Mouse (Mus musculus): ENCODE data around the gene Olfr1214. TPM values are rescaled to one million over a fixed set of nuclear protein-coding genes. Genes with fewer than 3 reads are reported as not detected.
"Not testable (repeated sequence)": the region's sequence is repeated elsewhere in the genome, so short reads cannot be mapped to it uniquely, and the experiment has no call there.

The Olfr1214 gene
- polyA plus RNA-seq (2015; fragmentation: Nextera tagmentation; extraction: Ambion mirVana): not detected in 2 replicates

- DNase-seq (ENCODE audit: low spot score): no peak
These were observed at the start of gene Olfr1214 for GRCm38 (mm10) chr2:88992553-88992952. Gene Olfr1214 (minus strand): TSS chr2:88992653.

DNA sequence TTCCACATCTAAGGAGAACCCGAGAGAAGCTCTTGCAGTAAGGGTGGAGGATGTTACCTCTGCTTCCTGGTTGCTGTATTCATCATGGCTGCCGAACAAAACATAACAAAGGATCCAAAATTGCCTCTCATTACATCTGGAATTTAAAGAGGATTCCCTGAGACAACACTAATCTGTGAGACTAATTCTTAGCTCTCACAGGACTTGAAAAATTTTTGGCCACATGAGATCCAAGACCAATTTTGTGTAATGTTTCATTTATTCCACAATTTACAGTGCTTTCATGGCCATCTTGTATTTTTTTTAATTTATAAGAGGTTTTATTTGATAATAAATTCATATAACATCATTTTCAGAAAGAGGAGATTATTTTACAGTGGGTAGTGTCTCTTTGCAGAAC is 39.5 kb upstream of the Olfr1214 start, which contains the start of gene Olfr1217:
Gene Olfr1217, minus strand, starts transcription at position 101 of the 400 bp plus-strand sequence.
- no peak for DNase-seq (ENCODE audit: low spot score)

DNA sequence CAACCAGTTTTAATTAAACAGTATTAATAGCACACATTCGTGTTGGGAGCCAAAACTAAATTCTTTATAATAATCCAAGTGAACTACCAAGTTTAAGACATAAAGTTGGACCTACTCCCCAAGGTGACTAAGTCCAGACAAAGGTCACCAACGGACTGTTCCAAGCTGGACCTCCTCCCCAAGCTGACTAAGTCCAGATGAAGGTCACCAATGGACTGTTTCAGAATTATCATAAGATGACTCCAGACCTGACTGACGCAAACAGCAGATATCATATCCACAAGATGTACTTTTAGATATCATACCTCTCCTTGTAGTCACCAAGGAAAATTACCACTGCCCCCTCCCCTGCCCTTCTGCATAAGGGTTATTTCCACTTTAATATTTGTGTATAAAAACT is 29.0 kb upstream of the Olfr1214 start:
- not testable (repeated sequence) for DNase-seq (ENCODE audit: low spot score)

DNA sequence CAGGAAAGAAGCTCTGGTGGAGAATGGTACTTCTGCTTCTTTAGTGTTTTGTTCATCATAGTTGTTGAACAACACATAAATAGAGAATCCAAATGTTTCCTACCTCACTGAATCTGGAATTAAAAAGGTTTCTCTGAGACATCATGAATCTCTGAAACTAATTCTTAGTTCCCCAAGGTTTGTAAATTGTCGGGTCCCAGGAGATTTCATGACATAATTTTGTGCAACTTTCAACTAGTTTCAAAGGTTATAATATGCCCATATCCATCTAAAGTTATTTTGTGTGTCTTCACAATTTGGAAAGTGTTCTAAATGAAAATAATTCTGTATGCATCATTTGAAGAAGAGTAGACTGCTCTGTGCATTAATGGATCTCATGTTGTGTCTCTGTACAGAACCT is 25.8 kb upstream of the Olfr1214 start, which contains the start of gene Olfr1216:
Gene Olfr1216, minus strand, starts transcription at position 101 of the 400 bp plus-strand sequence.
- DNase-seq (ENCODE audit: low spot score): no peak

GRCm38 (mm10) chr2:89006873-89007272 is 14.4 kb upstream of the Olfr1214 start, which contains the start of gene Olfr1215:
Gene Olfr1215 (minus strand): TSS chr2:89006973.
- no peak for DNase-seq (ENCODE audit: low spot score)

DNA sequence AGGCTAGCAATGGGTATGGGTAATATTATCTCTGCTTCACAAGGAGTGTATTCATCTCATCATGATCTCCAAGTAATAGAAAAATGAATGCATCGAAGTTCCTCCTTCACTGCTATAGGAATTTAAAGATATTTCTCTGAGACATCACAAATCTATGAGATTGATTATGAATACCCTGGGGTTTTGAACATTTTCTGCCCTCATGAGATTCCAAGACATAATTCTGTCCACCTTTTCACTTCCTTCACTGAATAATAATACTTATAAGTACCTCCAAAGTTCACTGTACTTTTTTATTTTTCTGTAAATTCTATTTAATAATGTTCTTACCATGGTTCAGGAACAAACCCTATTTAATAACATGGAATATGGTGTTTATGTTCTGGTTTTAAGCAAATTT is 12.3 kb downstream of the Olfr1214 start, which contains the start of gene Gm13762:
Gene Gm13762, minus strand, starts transcription at position 101 of the 400 bp plus-strand sequence.
- no peak for DNase-seq (ENCODE audit: low spot score)

DNA sequence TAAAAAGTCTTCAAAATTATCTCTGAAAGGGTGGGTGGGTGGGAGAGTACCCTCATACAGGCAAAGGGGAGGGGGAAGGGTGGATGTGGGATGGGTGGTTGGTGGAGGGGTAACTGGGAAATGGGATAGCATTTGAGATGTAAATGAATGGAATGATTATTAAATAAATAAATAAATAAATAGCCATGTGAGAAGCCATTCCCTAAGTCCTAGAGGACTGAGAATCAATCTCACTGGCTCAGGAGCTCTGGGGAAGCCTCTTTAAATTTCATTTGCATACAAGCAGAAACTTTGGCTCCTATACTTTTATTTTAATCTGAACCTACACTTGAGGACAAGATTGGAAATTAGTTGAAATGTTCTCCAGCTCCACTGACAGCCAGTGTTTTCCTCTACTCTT is 38.8 kb downstream of the Olfr1214 start, which contains the start of gene Olfr1212:
Gene Olfr1212, plus strand, starts transcription at position 301 of the 400 bp plus-strand sequence.
- no peak for DNase-seq (ENCODE audit: low spot score)

DNA sequence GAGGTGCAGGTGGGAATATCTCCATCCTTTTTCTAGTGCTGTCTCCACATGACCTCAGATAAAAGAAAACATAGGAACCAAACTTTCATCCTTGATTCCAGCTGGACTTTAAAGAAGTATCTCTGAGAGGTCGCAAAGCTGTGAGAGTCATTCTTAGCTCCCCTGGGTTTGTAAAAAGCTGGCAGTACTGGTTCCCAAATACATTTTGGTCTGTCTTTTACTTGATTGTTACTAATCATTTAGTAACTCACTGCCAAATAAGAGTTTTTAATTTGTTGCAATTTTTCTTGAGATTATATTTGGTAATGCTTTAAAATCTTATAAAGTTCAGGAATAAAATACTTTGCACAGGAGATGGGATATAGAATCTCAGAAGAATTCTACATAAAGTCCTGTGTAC is 54.4 kb downstream of the Olfr1214 start, which contains the start of gene Olfr1211:
Gene Olfr1211, minus strand, starts transcription at position 101 of the 400 bp plus-strand sequence.
- no peak for DNase-seq (ENCODE audit: low spot score)

Other genes with a start within 250 kb of the Olfr1214 start
- gene Olfr1198, start 241.3 kb downstream of the Olfr1214 start, polyA plus RNA-seq (2015; fragmentation: Nextera tagmentation; extraction: Ambion mirVana): not detected in 2 replicates
- not detected in 2 replicates for gene Olfr1199, start 232.2 kb downstream of the Olfr1214 start, polyA plus RNA-seq (2015; fragmentation: Nextera tagmentation; extraction: Ambion mirVana)
- not detected in 2 replicates for gene Olfr1200, start 222.2 kb downstream of the Olfr1214 start, polyA plus RNA-seq (2015; fragmentation: Nextera tagmentation; extraction: Ambion mirVana)
- gene Olfr1201, start 199.6 kb downstream of the Olfr1214 start, polyA plus RNA-seq (2015; fragmentation: Nextera tagmentation; extraction: Ambion mirVana): not detected in 2 replicates
- gene Olfr1202, start 178.2 kb downstream of the Olfr1214 start, polyA plus RNA-seq (2015; fragmentation: Nextera tagmentation; extraction: Ambion mirVana): not detected in 2 replicates
- not detected in 2 replicates for gene Olfr1205, start 162.9 kb downstream of the Olfr1214 start, polyA plus RNA-seq (2015; fragmentation: Nextera tagmentation; extraction: Ambion mirVana)
- not detected in 2 replicates for gene Olfr1204, start 143.4 kb downstream of the Olfr1214 start, polyA plus RNA-seq (2015; fragmentation: Nextera tagmentation; extraction: Ambion mirVana)
- gene Olfr1206, start 129.4 kb downstream of the Olfr1214 start, polyA plus RNA-seq (2015; fragmentation: Nextera tagmentation; extraction: Ambion mirVana): not detected in 2 replicates
- not detected in 2 replicates for gene Olfr1208, start 90.3 kb downstream of the Olfr1214 start, polyA plus RNA-seq (2015; fragmentation: Nextera tagmentation; extraction: Ambion mirVana)
- gene Olfr1209, start 77.5 kb downstream of the Olfr1214 start, polyA plus RNA-seq (2015; fragmentation: Nextera tagmentation; extraction: Ambion mirVana): not detected in 2 replicates
- not detected in 2 replicates for gene Olfr1211, start 54.5 kb downstream of the Olfr1214 start, polyA plus RNA-seq (2015; fragmentation: Nextera tagmentation; extraction: Ambion mirVana)
- not detected in 2 replicates for gene Olfr1212, start 38.7 kb downstream of the Olfr1214 start, polyA plus RNA-seq (2015; fragmentation: Nextera tagmentation; extraction: Ambion mirVana)
- gene Gm13762, start 12.4 kb downstream of the Olfr1214 start, polyA plus RNA-seq (2015; fragmentation: Nextera tagmentation; extraction: Ambion mirVana): not detected in 2 replicates
- not detected in 2 replicates for gene Olfr1215, start 14.3 kb upstream of the Olfr1214 start, polyA plus RNA-seq (2015; fragmentation: Nextera tagmentation; extraction: Ambion mirVana)
- gene Olfr1216, start 25.7 kb upstream of the Olfr1214 start, polyA plus RNA-seq (2015; fragmentation: Nextera tagmentation; extraction: Ambion mirVana): not detected in 2 replicates
- gene Olfr1217, start 39.4 kb upstream of the Olfr1214 start, polyA plus RNA-seq (2015; fragmentation: Nextera tagmentation; extraction: Ambion mirVana): not detected in 2 replicates
- not detected in 2 replicates for gene Olfr1218, start 68.5 kb upstream of the Olfr1214 start, polyA plus RNA-seq (2015; fragmentation: Nextera tagmentation; extraction: Ambion mirVana)
- not detected in 2 replicates for gene Olfr1219, start 90.9 kb upstream of the Olfr1214 start, polyA plus RNA-seq (2015; fragmentation: Nextera tagmentation; extraction: Ambion mirVana)
- gene Olfr1220, start 114.2 kb upstream of the Olfr1214 start, polyA plus RNA-seq (2015; fragmentation: Nextera tagmentation; extraction: Ambion mirVana): not detected in 2 replicates
- gene Olfr1221, start 124.6 kb upstream of the Olfr1214 start, polyA plus RNA-seq (2015; fragmentation: Nextera tagmentation; extraction: Ambion mirVana): not detected in 2 replicates
- gene Olfr1222, start 140.4 kb upstream of the Olfr1214 start, polyA plus RNA-seq (2015; fragmentation: Nextera tagmentation; extraction: Ambion mirVana): not detected in 2 replicates
- gene Olfr1223, start 158.9 kb upstream of the Olfr1214 start, polyA plus RNA-seq (2015; fragmentation: Nextera tagmentation; extraction: Ambion mirVana): not detected in 2 replicates
- gene Olfr1224-ps1, start 171.4 kb upstream of the Olfr1214 start, polyA plus RNA-seq (2015; fragmentation: Nextera tagmentation; extraction: Ambion mirVana): not detected in 2 replicates
- not detected in 2 replicates for gene Olfr1225, start 182.0 kb upstream of the Olfr1214 start, polyA plus RNA-seq (2015; fragmentation: Nextera tagmentation; extraction: Ambion mirVana)
- not detected in 2 replicates for gene Olfr1226, start 207.4 kb upstream of the Olfr1214 start, polyA plus RNA-seq (2015; fragmentation: Nextera tagmentation; extraction: Ambion mirVana)

All from thymus, postnatal 0 days (tissue).